Mouse (Mus musculus) MEL (cell line): ENCODE measurements around the gene March6.

ENCODE experiments used
- CTCF ChIP-seq, 3 experiments: IDR thresholded peaks in 2 of 3; conservative IDR thresholded peaks in 1 of 3; 2 replicates each; pipeline ENCODE4 v1.5.1; 2011 to 2012; ENCODE audit warnings: low read length in 3 of 3, low read depth in 2 of 3, mild to moderate bottlenecking in 2 of 3, improper control_type of control experiment in 1 of 3, inconsistent platforms in 1 of 3, mixed read lengths in 1 of 3, moderate library complexity in 1 of 3; ENCODE audit not compliant: control insufficient read depth in 1 of 3, insufficient read depth in 1 of 3, poor library complexity in 1 of 3, severe bottlenecking in 1 of 3
- ETS1 ChIP-seq: IDR thresholded peaks from 2 replicates; pipeline ENCODE4 v1.6.1; 2012; ENCODE audit warnings: low read depth, mild to moderate bottlenecking, inconsistent platforms, low read length, improper control_type of control experiment, moderate library complexity
- MYC ChIP-seq: IDR thresholded peaks from 2 replicates; pipeline ENCODE4 v1.6.1; 2011; ENCODE audit warnings: low read depth, mild to moderate bottlenecking, low read length, improper control_type of control experiment, moderate library complexity
- POLR2A ChIP-seq, 2 experiments: IDR thresholded peaks; 2 replicates each; pipeline ENCODE4 v1.6.1; 2011 to 2012; ENCODE audit warnings: low read length in 2 of 2, mild to moderate bottlenecking in 2 of 2, control low read depth in 1 of 2, improper control_type of control experiment in 1 of 2, low read depth in 1 of 2, moderate library complexity in 1 of 2; ENCODE audit not compliant: control insufficient read depth in 1 of 2, insufficient read depth in 1 of 2, poor library complexity in 1 of 2
- RAD21 ChIP-seq: IDR thresholded peaks from 2 replicates; pipeline ENCODE4 v1.6.1; 2011; ENCODE audit warnings: mild to moderate bottlenecking, low read depth, low read length, improper control_type of control experiment

DNA sequence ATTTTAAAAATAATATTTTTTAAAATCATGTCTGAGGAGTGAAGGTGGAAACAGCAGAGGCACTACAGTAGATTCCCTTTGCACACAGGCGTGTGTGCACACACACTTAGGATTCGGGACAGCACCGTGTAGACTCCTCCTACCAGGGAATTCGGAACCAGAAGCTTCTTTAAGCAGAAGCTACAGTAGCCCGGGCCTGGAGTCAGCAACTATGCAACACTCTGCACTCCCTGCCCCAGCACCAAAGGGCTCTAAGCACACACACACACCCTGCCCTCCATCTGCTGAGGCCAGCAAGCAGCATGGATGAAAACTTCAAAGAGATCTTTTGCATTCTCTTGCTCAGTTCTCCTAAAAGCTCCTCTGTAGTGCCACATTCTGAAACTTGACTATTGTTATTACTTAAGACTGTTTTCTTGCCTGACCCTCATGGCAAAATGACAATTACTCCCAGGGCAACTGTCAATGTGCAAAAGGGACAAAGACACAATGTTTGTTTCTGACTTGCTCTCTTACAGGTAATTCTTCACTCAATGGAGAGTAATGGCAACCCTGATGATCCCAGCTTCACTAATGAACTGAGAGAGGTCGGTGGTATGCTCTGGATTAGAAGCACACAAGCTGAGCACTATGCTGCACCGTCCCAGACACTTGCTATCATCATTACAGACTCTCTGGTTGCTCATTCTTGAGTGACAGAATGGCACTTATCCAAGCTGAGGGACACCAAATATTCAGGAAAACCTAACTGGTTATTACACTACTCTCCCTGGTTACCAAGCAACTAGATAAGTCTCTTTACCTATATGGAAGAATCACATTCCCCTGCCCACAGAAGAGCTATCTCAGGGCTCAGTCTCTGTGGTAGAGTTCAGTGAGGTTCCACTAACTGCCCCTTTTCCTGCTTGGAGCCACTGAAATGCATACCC lies 20.1 kb downstream of the March6 start:
- TF ChIP-seq MYC (no peak), CTCF (IDR thresholded peaks at IDR 0.05 in 2 of 3, conservative IDR thresholded peaks at IDR 0.05 in 1 of 3; ENCODE audit: control insufficient read depth in 1 of 3, insufficient read depth in 1 of 3, low read depth in 2 of 3, low read length in 3 of 3, poor library complexity in 1 of 3, severe bottlenecking in 1 of 3) (no peak), RAD21 (no peak), POLR2A (IDR thresholded peaks at IDR 0.05; ENCODE audit: control insufficient read depth in 1 of 2, insufficient read depth in 1 of 2, low read depth in 1 of 2, low read length in 2 of 2, poor library complexity in 1 of 2) (no peak), ETS1 (no peak)
